16 mouse cellular contexts compared by ENCODE assay signal in the genomic region with DNA sequence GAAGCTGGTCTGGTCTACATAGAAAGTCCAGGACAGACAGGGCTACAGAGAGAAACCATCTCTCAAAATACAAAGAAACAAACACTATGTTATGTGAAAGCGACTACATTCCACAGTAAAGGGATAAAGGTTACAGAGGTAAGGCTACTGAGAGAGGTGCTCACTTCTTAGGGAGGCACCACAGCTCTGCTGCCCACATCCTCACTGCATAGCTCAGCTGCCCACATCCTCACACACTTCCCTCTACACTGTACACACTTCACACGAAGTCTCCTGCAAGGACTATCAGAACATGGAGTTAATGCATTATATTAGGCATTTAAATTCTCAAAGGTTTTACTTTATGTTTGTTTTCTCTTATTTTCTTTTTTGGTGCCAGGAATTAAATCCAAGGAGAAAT. TPM values are rescaled to one million over a fixed set of nuclear protein-coding genes. Genes with fewer than 3 reads are reported as not detected.
"Had no signal": no experiment of that assay in that cellular context is flagged by ENCODE, and none has a peak within 500 bp of the region (broad histone marks: within the 10 kb centered on the region; RNA-seq: fewer than 3 reads in every experiment).

No protein-coding gene starts in this region.

- DNase-seq: kidney, adult 8-10 months; kidney, postnatal 25 days; layer of hippocampus, postnatal 36 days; left cerebral cortex, postnatal 4 days; lung, adult 18-20 months; lung, postnatal 36 days; right cerebral cortex, adult 18-20 months; right cerebral cortex, postnatal 25 days; thymus, postnatal 25 days had no signal

- ATAC-seq: intestine, postnatal 0 days; midbrain, embryonic 15.5 days had no signal

RNA-seq across cellular contexts. Expression of a gene that starts 19.8 kb away (rescaled TPM):
- total RNA-seq: layer of hippocampus, postnatal 36 days; left cerebral cortex, postnatal 4 days; liver, adult 2 months; monocyte, adult 5-6 weeks had no signal
- polyA plus RNA-seq: intestine, postnatal 0 days; liver, adult 2 months; small intestine, adult 2 months had no signal

RNA-seq across cellular contexts. Expression of a gene that starts 42.1 kb away (rescaled TPM):
- total RNA-seq: monocyte, adult 5-6 weeks had no signal
- polyA plus RNA-seq: liver, adult 2 months; midbrain, embryonic 11.5 days; stomach, embryonic 16.5 days had no signal
